Mouse (Mus musculus) Patski (cell line): ENCODE measurements around the gene Dock1. TPM values are rescaled to one million over a fixed set of nuclear protein-coding genes. Genes with fewer than 3 reads are reported as not detected.

Experiments used
- ATAC-seq: fragments of 100-300 bp; one replicate; pipeline ENCODE4 v1.8.0; 2021
- CTCF ChIA-PET: fragments of 350-600 bp; sonication (Branson Sonifier 250); formaldehyde crosslinking; loops from one replicate; lab custom pipeline; 2022; ENCODE audit warnings: inconsistent platforms; lab: Charles Lee
- POLR2A ChIA-PET: fragments of 350-600 bp; sonication (Branson Sonifier 250); formaldehyde crosslinking; loops from one replicate; lab custom pipeline; 2022; ENCODE audit warnings: antibody characterized with exemption, inconsistent platforms; lab: Charles Lee
- DNase-seq: peaks from one replicate; pipeline ENCODE4 v3.0.0-alpha.2; 2011; ENCODE audit warnings: low read depth, low spot score
- H3K27me3 ChIP-seq: fragments of 371-371 bp; one replicate; pipeline ENCODE4 v1.5.1; 2021
- CTCF ChIP-seq: fragments of 100-300 bp; IDR thresholded peaks from one replicate; pipeline ENCODE4 v1.5.1; 2021
- in situ Hi-C: fragments of 300-500 bp; cut with MboI; formaldehyde crosslinking; loops from 3 replicates; pipeline ENCODE4 v1.11.1; 2018; ENCODE audit warnings: low pct_unique_long_range_greater_than_20kb, mixed read lengths
- polyA plus RNA-seq: library from polyadenylated mRNA; unstranded; gene quantifications from one replicate; pipeline ENCODE4 v1.2.3, GENCODE M21; 2021

The Dock1 gene
- polyA plus RNA-seq, 1 experiment from 2014 or later, result 75.3 TPM

- H3K27me3 ChIP-seq, result no peaks in the 10 kb centered on the region
- POLR2A ChIA-PET, result no interaction called here
- ATAC-seq (no peak), DNase-seq (no peak)
- CTCF ChIA-PET, result no interaction called here
- TF ChIP-seq CTCF, result no peak
- in situ Hi-C loops, result no loop called here
These were observed 455.0 kb downstream of the Dock1 start for GRCm38 (mm10) chr7:135125296-135126065.

GRCm38 (mm10) chr7:135132461-135132860 is 462.0 kb downstream of the Dock1 start:
- ATAC-seq (no peak), DNase-seq (no peak)
- ChIA-PET CTCF (no interaction called here), POLR2A (no interaction called here)
- TF ChIP-seq CTCF, result no peak
- no peaks in the 10 kb centered on the region for H3K27me3 ChIP-seq
- in situ Hi-C loops, result no loop called here

- ATAC-seq, result no peak
- ChIA-PET POLR2A (no interaction called here), CTCF (no interaction called here)
- no peak for TF ChIP-seq CTCF
- in situ Hi-C loops, result no loop called here
- DNase-seq, result no peak
- H3K27me3 ChIP-seq, result no peaks in the 10 kb centered on the region
These were observed 464.2 kb downstream of the Dock1 start for GRCm38 (mm10) chr7:135134619-135135018.

- ChIA-PET CTCF (no interaction called here), POLR2A (no interaction called here)
- no peak for TF ChIP-seq CTCF
- peak; percentile 3 for DNase-seq
- no peak for ATAC-seq
- no peaks in the 10 kb centered on the region for H3K27me3 ChIP-seq
- in situ Hi-C loops, result no loop called here
These were observed 468.7 kb downstream of the Dock1 start for GRCm38 (mm10) chr7:135139153-135139612.

GRCm38 (mm10) chr7:135144731-135145130 is 474.3 kb downstream of the Dock1 start:
- CTCF ChIA-PET, result no interaction called here
- no peak for DNase-seq
- in situ Hi-C loops, result no loop called here
- POLR2A ChIA-PET, result interaction anchor here (0.5 kb wide), 1 partner anchor 175 kb away, joined by 5 read pairs; no protein-coding TSS in a partner anchor
- no peaks in the 10 kb centered on the region for H3K27me3 ChIP-seq
- ATAC-seq, result no peak
- no peak for TF ChIP-seq CTCF

- ChIA-PET POLR2A (no interaction called here), CTCF (no interaction called here)
- in situ Hi-C loops, result no loop called here
- DNase-seq (no peak), ATAC-seq (no peak)
- no peak for TF ChIP-seq CTCF
- H3K27me3 ChIP-seq, result no peaks in the 10 kb centered on the region
These were observed 480.5 kb downstream of the Dock1 start for GRCm38 (mm10) chr7:135150926-135151325.

GRCm38 (mm10) chr7:135157571-135157970 is 487.1 kb downstream of the Dock1 start:
- H3K27me3 ChIP-seq, result no peaks in the 10 kb centered on the region
- POLR2A ChIA-PET, result interaction anchor here (1.1 kb wide), 1 partner anchor 17 kb away, joined by 3 read pairs; no protein-coding TSS in a partner anchor
- CTCF ChIA-PET, result no interaction called here
- no peak for DNase-seq
- no peak for TF ChIP-seq CTCF
- in situ Hi-C loops, result no loop called here
- no peak for ATAC-seq

- ATAC-seq, result no peak
- POLR2A ChIA-PET, result no interaction called here
- H3K27me3 ChIP-seq, result no peaks in the 10 kb centered on the region
- CTCF ChIA-PET, result no interaction called here
- no peak for DNase-seq
- TF ChIP-seq CTCF, result no peak
- in situ Hi-C loops, result no loop called here
These were observed 487.9 kb downstream of the Dock1 start for GRCm38 (mm10) chr7:135158381-135158780.

GRCm38 (mm10) chr7:135159606-135160005 is 489.2 kb downstream of the Dock1 start:
- no peak for TF ChIP-seq CTCF

GRCm38 (mm10) chr7:135165155-135165554 is 494.7 kb downstream of the Dock1 start:
- POLR2A ChIA-PET, result no interaction called here

More at GRCm38 (mm10) chr7:135159606-135160005, 489.2 kb downstream of the Dock1 start:
- ChIA-PET POLR2A (no interaction called here), CTCF (no interaction called here)
- ATAC-seq, result no peak
- no peaks in the 10 kb centered on the region for H3K27me3 ChIP-seq
- in situ Hi-C loops, result no loop called here
- DNase-seq, result no peak

GRCm38 (mm10) chr7:135169936-135170335 is 499.5 kb downstream of the Dock1 start:
- CTCF ChIA-PET, result no interaction called here
- H3K27me3 ChIP-seq, result no peaks in the 10 kb centered on the region
- POLR2A ChIA-PET, result no interaction called here
- TF ChIP-seq CTCF, result no peak
- DNase-seq, result no peak
- in situ Hi-C loops, result no loop called here
- no peak for ATAC-seq

More at GRCm38 (mm10) chr7:135165155-135165554, 494.7 kb downstream of the Dock1 start:
- TF ChIP-seq CTCF, result peak; percentile 72
- no peak for DNase-seq
- ATAC-seq, result no peak
- H3K27me3 ChIP-seq, result no peaks in the 10 kb centered on the region
- CTCF ChIA-PET, result interaction anchor here (0.7 to 1.9 kb wide), 6 partner anchors 13 to 56 kb away, joined by 3 to 8 read pairs (median 3); no protein-coding TSS in a partner anchor
- in situ Hi-C loops, result no loop called here
